Mouse (Mus musculus) intestine, embryonic 14.5 days (tissue): ENCODE measurements at regions not wholly inside any gene's neighbourhood (a gene's known extent, or its start where the extent isn't known, plus 50 kb on each side); places are given as distances from the start of the nearest gene placed in this dataset.

ENCODE experiments used
- ATAC-seq: fragments of 200-750 bp; cut with Nextera tagmentation; replicated peaks from 2 replicates; pipeline ENCODE4 v1.8.0; 2017; ENCODE audit warnings: low read depth, moderate number of reproducible peaks, moderate TSS enrichment, moderate library complexity; ENCODE audit not compliant: low FRiP score, low TSS enrichment
- DNase-seq: peaks from one replicate; pipeline ENCODE4 v3.0.0-alpha.2; 2018; ENCODE audit warnings: low spot score
- H3K27ac ChIP-seq: fragments of 300-500 bp; sonication (generic); 2 replicates; pipeline ENCODE4 v1.5.1; 2014; ENCODE audit warnings: low read depth, mild to moderate bottlenecking, control low read depth
- H3K27me3 ChIP-seq: fragments of 300-500 bp; sonication (generic); replicated peaks from 2 replicates; pipeline ENCODE4 v1.6.1; 2014; ENCODE audit warnings: low read length, control low read depth; ENCODE audit not compliant: control insufficient read depth, insufficient read depth
- H3K36me3 ChIP-seq: fragments of 300-500 bp; sonication (generic); 2 replicates; pipeline ENCODE4 v1.6.1; 2014; ENCODE audit warnings: low read length, control low read depth; ENCODE audit not compliant: control insufficient read depth, insufficient read depth
- H3K4me1 ChIP-seq: fragments of 300-500 bp; sonication (generic); replicated peaks from 2 replicates; pipeline ENCODE4 v1.6.1; 2014; ENCODE audit warnings: low read length, control low read depth, mixed read lengths; ENCODE audit not compliant: control insufficient read depth, insufficient read depth
- H3K4me2 ChIP-seq: fragments of 300-500 bp; sonication (generic); 2 replicates; pipeline ENCODE4 v1.6.1; 2014; ENCODE audit warnings: low read length
- H3K4me3 ChIP-seq: fragments of 300-500 bp; sonication (generic); 2 replicates; pipeline ENCODE4 v1.5.1; 2014; ENCODE audit warnings: low read depth, low read length, control low read depth, mixed read lengths
- H3K9ac ChIP-seq: fragments of 300-500 bp; sonication (generic); 2 replicates; pipeline ENCODE4 v1.6.1; 2014; ENCODE audit warnings: mild to moderate bottlenecking, low read length
- H3K9me3 ChIP-seq: fragments of 300-500 bp; sonication (generic); 2 replicates; pipeline ENCODE4 v1.6.1; 2016; ENCODE audit warnings: low read length, control low read depth; ENCODE audit not compliant: control insufficient read depth
- WGBS: fragments of 180-500 bp; shearing (Covaris S2); extraction: QIAGEN DNeasy Blood & Tissue Kit; methylation state at CpG from one replicate; pipeline ENCODE4 v1.1.7; 2014; 5-methylcytosine and 5-hydroxymethylcytosine counted together

DNA sequence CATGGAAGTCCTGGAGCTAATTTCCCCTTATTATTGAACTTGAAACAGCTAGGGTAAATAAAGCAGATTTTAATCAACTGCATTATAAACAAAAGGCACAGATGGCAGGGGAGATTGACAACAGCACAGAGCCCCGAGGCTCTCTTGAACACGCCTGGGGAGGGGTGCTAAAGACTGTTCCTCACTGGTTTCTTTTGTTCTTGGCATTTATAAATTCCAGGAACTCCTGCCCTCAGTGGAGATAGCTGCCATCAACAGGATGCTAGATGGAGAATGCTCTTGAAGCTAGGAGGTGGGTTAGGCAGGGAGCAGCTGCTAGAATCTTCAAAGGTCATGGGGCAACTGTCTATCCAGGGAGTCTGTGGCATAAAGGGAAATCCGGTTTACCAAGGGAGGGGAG, 102.2 kb upstream of the Kit start:
- Histone ChIP-seq H3K9me3 (no peaks in the 10 kb centered on the region), H3K36me3 (no peaks in the 10 kb centered on the region), H3K4me1 (no peaks in the 10 kb centered on the region), H3K4me3 (no peak overlapping the region), H3K9ac (no peak overlapping the region), H3K27me3 (no peaks in the 10 kb centered on the region), H3K4me2 (no peak overlapping the region), H3K27ac (no peak overlapping the region)
- ATAC-seq (no peak), DNase-seq (no peak)
- 39% methylated on average over 3 of the region's 3 CpGs for WGBS

GRCm38 (mm10) chr5:75475414-75475813, 99.3 kb upstream of the Kit start:
- Histone ChIP-seq H3K36me3 (no peaks in the 10 kb centered on the region), H3K4me1 (peaks cover 23% of the 10 kb centered on the region), H3K9me3 (no peaks in the 10 kb centered on the region), H3K27ac (no peak overlapping the region), H3K4me3 (no peak overlapping the region), H3K9ac (no peak overlapping the region), H3K4me2 (no peak overlapping the region), H3K27me3 (no peaks in the 10 kb centered on the region)
- ATAC-seq: no peak
- no peak for DNase-seq
- 60% methylated on average over 4 of the region's 4 CpGs for WGBS

DNA sequence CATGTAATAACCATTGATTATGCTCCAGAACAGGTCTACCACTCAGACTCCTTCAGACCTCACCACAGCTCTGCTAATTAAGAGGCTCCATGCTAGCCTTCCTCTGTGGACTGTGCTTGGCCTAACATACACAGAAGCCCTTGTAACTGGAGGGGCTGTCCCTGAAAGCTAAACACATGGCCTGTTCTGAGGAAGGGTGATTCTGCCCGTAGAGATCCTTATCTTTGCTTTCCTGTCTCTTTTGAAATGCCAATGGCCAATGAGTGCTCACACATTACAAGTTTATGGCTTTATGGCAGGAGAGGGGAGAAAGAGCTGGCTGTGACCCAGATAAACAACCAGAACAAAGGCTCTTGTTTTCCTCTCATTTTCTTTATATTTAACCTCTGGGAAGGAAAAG, 96.2 kb upstream of the Kit start:
- no peaks in the 10 kb centered on the region for H3K27me3 ChIP-seq
- no peak overlapping the region for H3K27ac ChIP-seq
- ATAC-seq: 0 out of 2 replicates have a peak, but pooled peaks have one; percentile 55
- H3K4me1 ChIP-seq: peaks cover 23% of the 10 kb centered on the region
- no peaks in the 10 kb centered on the region for H3K9me3 ChIP-seq
- no peak overlapping the region for H3K4me2 ChIP-seq
- no peak for DNase-seq
- no peak overlapping the region for H3K4me3 ChIP-seq
- WGBS: 6% methylated on average over 1 of the region's 1 CpGs
- no peaks in the 10 kb centered on the region for H3K36me3 ChIP-seq
- no peak overlapping the region for H3K9ac ChIP-seq

GRCm38 (mm10) chr5:75479149-75479548, 95.6 kb upstream of the Kit start:
- no peak for DNase-seq
- peaks cover 23% of the 10 kb centered on the region for H3K4me1 ChIP-seq
- H3K4me2 ChIP-seq: no peak overlapping the region
- H3K27me3 ChIP-seq: no peaks in the 10 kb centered on the region
- no peak overlapping the region for H3K4me3 ChIP-seq
- no peaks in the 10 kb centered on the region for H3K36me3 ChIP-seq
- no peak overlapping the region for H3K9ac ChIP-seq
- 36% methylated on average over 11 of the region's 11 CpGs for WGBS
- no peaks in the 10 kb centered on the region for H3K9me3 ChIP-seq
- ATAC-seq: no peak
- no peak overlapping the region; the same call in 1 of the 2 replicates for H3K27ac ChIP-seq

- peaks cover 23% of the 10 kb centered on the region for H3K4me1 ChIP-seq
- 59% methylated on average over 7 of the region's 7 CpGs for WGBS
- H3K4me3 ChIP-seq: no peak overlapping the region
- H3K27ac ChIP-seq: no peak overlapping the region
- DNase-seq (no peak), ATAC-seq (no peak)
- H3K9me3 ChIP-seq: no peaks in the 10 kb centered on the region
- no peaks in the 10 kb centered on the region for H3K27me3 ChIP-seq
- no peaks in the 10 kb centered on the region for H3K36me3 ChIP-seq
- H3K9ac ChIP-seq: no peak overlapping the region
- H3K4me2 ChIP-seq: no peak overlapping the region
These were observed 93.1 kb upstream of the Kit start for GRCm38 (mm10) chr5:75481595-75481994.

DNA sequence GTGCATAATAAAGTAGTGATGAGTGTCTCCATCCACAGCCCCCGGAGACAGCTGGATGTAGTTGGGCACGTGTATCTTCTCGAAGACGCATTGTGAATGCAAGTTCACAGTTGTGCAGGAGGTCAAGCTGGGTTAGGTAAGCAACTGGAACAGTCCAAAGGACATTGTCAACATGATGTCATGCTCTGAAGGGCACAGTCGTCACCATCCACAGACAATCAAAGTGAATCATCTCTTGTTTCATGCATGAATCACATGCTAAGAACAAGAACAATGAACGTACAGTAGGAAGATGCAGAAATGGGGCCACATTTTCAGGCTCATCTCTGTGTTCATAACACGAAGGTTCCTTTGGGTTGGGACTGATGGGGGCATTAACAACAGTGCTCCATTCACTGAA, 90.4 kb upstream of the Kit start:
- ATAC-seq: no peak
- Histone ChIP-seq H3K27ac (no peak overlapping the region), H3K9ac (no peak overlapping the region), H3K36me3 (no peaks in the 10 kb centered on the region), H3K4me3 (no peak overlapping the region), H3K9me3 (no peaks in the 10 kb centered on the region), H3K4me1 (peaks cover 10% of the 10 kb centered on the region; the same call in 1 of the 2 replicates), H3K27me3 (no peaks in the 10 kb centered on the region), H3K4me2 (no peak overlapping the region)
- no peak for DNase-seq
- 85% methylated on average over 7 of the region's 7 CpGs for WGBS

GRCm38 (mm10) chr5:75490806-75491205, 83.9 kb upstream of the Kit start:
- Histone ChIP-seq H3K27ac (no peak overlapping the region), H3K27me3 (no peaks in the 10 kb centered on the region), H3K9ac (no peak overlapping the region), H3K4me2 (no peak overlapping the region), H3K4me1 (no peaks in the 10 kb centered on the region), H3K4me3 (no peak overlapping the region), H3K9me3 (no peaks in the 10 kb centered on the region), H3K36me3 (no peaks in the 10 kb centered on the region)
- WGBS: 78% methylated on average over 9 of the region's 9 CpGs
- ATAC-seq (no peak), DNase-seq (no peak)

DNA sequence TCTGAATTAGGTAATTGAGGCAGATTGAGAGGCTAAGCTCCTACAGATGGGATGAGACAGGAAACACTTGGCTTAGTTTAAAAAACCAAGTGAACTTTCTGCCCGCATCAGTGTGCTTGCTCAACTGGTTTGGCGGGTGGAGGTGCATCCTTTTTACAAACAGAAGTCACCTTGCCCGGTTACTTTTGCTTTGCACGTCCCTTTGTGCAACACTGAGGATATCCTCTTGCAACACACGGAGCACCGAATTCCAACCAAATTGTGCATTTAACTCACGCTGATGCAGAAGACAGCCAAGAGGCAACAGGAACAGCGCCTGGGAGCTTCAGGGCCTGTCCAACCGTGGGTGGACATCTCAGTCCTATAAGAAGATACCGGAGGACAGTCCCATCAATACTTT, 80.6 kb upstream of the Kit start:
- no peak overlapping the region for H3K27ac ChIP-seq
- no peak overlapping the region for H3K4me2 ChIP-seq
- no peaks in the 10 kb centered on the region for H3K9me3 ChIP-seq
- H3K4me1 ChIP-seq: no peaks in the 10 kb centered on the region
- H3K4me3 ChIP-seq: no peak overlapping the region
- H3K9ac ChIP-seq: no peak overlapping the region
- WGBS: 81% methylated on average over 10 of the region's 10 CpGs
- H3K27me3 ChIP-seq: no peaks in the 10 kb centered on the region
- ATAC-seq (no peak), DNase-seq (no peak)
- H3K36me3 ChIP-seq: no peaks in the 10 kb centered on the region

- Histone ChIP-seq H3K27me3 (no peaks in the 10 kb centered on the region), H3K4me2 (no peak overlapping the region), H3K27ac (no peak overlapping the region), H3K4me3 (no peak overlapping the region), H3K9ac (no peak overlapping the region), H3K4me1 (no peaks in the 10 kb centered on the region), H3K36me3 (no peaks in the 10 kb centered on the region), H3K9me3 (no peaks in the 10 kb centered on the region)
- WGBS: 87% methylated on average over 3 of the region's 3 CpGs
- ATAC-seq (no peak), DNase-seq (no peak)
These were observed 75.7 kb upstream of the Kit start for GRCm38 (mm10) chr5:75499053-75499452.
